Mouse (Mus musculus) right cerebral cortex, adult 18-20 months (tissue): ENCODE results near the gene Gltp.

Experiments used
- DNase-seq: peaks from one replicate; pipeline ENCODE4 v3.0.0; 2022; ENCODE audit warnings: mixed read lengths

Gltp gene

DNA sequence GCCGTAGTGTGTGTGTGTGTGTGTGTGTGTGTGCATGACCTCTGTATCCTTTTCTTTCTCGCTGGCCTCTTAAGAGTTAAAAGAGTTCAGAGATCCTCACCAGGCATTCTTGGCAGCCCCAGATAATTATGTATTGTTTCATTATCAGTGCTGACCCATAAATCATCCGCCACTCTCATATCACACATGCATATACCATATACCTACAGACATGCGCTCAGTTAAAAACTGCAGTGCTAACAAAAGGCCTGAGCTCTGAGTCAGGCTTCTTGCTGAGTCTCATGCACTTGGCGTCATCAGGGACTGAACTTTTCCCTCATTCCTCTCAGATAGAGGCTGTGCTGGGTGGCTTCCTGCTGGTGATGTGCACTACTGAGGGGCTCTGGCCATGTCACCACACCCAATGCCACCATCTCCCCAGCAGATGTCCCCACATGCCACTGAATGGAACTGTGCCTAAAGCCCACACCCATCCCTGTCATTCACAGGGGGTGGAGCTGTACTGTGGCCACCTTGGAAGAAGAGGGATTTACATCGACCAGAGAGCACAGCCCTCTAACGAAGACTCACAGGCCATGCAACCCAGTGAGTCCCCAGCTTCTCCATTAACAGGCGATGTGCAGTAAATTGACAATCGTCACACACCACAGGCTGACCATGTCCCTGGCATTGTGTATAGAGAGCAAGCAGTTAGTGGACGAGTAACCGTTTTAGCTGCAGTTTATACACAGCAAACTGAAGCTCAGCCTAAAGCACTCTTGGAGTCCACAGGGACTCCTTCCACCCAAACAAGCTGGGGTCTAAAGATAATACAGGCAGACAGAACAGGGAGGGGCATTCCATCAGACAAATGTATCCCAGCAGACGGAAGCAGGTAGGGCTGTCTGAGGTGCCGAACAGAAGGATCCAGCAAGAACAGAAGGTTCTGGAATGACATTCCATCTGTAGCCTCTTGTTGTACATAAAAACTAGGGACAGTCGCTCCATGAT, 11.9 kb upstream of the Gltp start:
- no peak for DNase-seq

DNA sequence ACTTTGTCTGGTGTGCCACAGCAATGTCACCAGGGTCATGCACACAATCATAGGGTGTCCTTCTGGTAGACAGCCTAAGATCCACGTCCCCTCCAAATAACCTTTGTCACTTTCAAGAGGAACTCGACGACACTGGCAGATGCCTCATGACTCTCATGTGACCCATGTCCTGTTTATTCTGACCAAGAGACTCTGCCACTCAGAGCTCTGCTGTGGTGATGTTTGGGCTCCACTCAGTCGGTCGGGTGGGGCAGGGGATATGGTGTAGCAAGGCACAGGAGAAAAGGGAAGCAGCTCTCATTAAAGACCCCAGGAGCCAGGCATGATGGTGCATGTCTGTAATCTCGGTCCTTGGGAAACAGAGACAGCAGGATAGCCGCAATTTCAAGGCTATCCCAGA, 8.2 kb upstream of the Gltp start:
- DNase-seq = no peak

DNA sequence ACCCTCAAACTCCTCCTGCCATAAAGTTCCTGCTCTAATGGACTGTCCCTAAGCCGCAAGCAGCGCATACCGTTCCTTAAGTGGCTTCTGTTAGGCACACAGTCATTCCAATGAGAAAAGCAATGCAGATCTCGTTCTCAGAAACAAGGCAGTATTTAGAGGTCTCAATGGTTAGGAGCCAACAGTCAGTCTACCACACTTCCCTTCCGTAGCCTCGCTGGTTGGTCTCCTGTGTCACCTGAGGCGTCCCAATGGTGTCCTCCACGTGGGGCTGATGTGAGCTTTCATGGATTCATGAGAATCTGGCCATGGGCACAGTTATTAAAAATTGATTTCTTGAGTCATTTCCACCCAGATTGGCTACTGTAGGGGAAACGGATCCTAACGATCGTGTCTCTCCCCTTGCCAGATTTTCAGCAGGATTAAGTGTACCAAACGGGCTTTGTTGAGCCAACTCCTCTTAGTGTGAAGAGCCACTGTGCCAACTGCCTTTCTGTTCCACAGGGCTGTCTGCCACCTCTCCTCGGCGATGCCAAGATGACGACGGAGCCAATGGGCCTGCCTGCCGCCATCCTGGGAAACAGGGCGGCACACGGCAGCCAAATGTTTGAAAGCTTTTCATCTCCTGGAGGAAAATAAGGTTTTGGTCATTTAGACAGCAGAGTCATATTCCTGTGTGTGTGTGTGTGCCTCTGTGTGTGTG, 7.4 kb upstream of the Gltp start:
- peak; percentile 75 for DNase-seq

GRCm38 (mm10) chr5:114696939-114697338, 6.2 kb upstream of the Gltp start:
- no peak for DNase-seq

DNA sequence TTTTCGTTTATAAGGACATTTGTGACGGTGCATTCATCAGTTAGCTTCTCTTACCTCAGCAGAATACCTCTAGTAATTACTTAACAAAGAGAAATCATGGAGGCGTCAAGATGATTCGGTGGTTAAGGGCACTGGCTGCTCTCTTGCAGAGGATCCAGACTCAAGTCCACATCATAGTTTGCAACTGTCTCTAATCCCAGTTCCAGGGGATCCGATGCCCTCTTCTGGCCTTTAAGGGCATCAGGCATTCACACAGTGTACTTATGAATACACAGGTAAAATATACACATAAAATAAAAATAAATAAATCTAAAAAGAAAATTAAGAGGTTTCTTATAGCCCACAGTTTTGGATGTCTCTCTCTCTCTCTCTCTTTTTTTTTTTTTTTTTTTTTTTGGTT, 5.0 kb upstream of the Gltp start:
- no peak for DNase-seq

DNA sequence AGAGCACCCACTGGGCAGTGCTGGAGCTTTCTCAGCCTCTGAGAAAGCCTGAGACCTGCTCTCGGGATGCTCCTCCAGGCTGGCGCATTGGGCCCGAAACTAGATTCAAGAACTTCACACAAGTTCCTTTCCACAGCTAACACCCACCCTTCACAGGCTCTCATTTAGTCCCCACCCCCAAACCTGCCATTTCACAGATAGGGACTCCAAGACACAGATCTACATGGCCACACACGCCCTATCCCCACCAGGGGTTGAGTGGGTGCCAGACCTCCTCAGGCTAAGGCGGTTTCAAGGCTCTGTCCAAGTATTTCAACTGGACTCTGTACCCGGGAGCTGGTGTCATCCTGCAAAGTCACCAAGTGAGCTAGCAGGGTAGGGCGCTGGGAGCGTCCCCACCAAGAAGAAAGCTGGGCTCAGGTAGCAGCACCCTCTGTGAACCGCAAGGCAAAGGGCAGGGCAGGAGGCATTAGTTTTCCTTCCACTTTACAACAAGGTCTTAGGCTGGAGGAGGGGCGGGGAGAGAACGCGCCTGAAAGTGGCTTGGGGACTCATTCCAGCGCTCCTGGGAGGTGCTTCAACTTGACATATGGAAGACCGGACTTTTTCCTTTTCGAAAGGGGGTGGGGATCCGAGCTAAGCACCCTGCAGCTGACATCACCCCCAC, 951 bp downstream of the Gltp start:
- no peak for DNase-seq

- no peak for DNase-seq
These were observed 2.1 kb downstream of the Gltp start for GRCm38 (mm10) chr5:114688703-114689102.

DNA sequence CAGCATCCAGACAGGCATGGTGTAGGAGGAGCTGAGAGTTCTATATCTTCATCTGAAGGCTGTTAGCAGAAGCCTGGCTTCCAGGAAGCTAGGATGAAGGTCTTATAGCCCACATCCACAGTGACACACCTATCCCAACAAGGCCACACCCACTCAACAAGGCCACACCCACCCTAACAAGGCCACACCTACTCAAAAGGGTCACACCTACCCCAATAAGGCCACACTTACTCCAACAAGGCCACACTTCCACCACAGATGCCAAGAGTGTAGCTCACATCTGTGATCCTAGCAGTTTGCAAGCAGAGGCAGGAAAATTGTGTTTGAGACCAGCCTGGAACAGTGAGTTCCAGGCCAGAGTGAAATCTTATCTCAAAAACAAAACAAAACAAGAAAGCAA, 2.9 kb downstream of the Gltp start:
- DNase-seq = no peak

DNA sequence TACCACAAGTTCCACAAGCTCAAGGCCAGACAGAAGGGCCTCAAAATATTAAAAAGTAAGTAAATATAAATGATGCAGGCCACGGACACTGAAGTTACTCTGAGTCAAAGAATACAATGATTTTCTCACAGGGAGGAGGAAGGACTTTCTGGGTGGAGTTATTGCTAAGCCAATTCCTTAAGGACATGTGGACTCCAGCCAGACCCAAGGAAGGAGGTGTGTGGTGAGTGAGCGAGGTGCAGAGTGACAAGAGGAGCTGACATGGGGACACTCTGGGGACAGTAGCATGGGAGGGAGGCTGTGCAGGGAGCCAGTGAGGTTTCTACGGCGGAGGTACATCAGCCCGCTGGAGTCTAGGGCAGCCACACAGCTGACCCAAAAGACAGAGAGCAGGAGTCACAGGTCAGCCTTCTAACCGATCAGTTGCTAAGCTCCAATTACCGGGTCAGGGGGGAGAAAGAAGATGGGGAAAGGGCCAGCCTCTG, 4.0 kb downstream of the Gltp start:
- DNase-seq = no peak

DNA sequence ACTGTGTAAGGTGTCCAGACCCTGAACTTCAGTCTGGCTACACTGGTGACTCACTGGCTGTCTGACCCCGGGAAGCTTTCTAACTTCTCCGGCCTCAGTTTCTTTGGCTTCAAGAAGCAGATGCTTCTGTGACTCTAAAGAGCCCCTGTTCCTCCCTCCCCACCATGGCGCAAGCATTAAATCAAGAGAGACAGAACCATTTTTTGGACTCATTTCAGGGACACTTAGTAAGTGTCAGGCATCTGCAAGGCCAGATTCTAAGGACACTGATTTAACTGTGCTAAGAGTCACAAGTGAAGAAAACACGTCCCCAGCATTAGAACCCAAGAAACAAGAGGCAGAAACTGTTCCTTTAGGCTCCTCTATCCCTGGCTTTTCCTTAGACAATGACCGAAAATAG, 4.8 kb downstream of the Gltp start:
- DNase-seq = no peak

DNA sequence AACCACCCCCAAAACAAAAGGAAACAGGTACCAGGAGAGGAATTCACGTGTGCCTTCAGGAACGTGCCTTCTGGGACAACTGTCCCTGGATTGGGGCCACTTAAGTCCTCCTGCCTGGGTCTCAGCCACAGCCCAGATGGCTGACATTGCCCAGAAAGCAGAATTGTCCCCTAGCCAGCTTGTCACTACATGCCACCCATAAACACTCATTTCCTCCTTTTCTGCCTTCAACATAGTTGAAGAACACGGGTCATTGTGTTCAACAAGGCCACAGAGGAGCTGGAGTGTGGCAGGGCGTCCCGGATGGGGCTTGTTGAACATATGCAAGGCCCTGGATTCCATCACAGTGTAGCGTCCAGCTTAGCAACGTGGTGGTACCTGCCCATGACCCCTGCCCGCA, 9.1 kb downstream of the Gltp start:
- no peak for DNase-seq

- no peak for DNase-seq
These were observed 10.0 kb downstream of the Gltp start for GRCm38 (mm10) chr5:114680676-114681285.

GRCm38 (mm10) chr5:114679841-114680591, 10.8 kb downstream of the Gltp start:
- DNase-seq = peak; percentile 43

DNA sequence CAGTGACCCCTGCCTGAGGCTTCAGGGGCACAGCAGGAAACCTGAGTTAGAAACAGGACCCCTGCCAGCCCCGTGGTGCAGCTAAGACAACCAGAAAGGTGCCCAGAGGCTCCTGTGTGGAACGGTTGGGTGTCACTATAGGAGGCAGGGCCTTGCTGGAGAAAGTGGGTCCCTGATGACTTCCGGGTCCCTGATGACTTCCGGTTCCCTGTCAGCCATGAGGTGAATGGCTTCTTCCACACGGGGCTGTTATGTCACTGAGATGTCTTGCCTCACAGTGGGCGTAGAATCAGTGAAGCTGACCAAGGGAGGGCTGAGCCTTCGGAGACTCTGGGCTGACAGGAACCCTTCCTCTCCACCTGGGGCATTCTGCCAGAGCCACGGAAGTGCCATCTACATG, 16.2 kb downstream of the Gltp start:
- no peak for DNase-seq

GRCm38 (mm10) chr5:114673114-114673513, 17.7 kb downstream of the Gltp start:
- DNase-seq = no peak

- no peak for DNase-seq
These were observed 21.8 kb downstream of the Gltp start for GRCm38 (mm10) chr5:114669014-114669413.

GRCm38 (mm10) chr5:114667228-114667856, 23.4 kb downstream of the Gltp start:
- peak; percentile 96 for DNase-seq

DNA sequence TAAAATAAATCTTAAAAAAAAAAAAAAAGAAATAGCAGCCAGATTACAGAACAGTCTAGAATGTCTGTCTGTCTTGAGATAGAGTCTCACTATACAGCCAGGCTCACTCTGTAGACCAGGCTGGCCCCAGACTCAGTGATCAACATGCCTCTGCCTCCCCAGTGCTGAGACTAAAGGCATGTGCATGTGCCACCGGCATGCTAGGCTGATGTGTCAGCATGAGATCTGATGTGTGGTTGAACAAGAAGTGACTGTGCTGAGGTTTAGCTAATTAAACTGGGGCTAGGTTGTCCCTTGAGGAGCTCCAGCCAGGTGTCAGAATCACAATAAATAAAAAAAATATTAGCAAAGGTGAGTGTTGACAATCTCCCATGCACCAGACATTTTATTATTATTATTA, 24.1 kb downstream of the Gltp start:
- DNase-seq = no peak

DNA sequence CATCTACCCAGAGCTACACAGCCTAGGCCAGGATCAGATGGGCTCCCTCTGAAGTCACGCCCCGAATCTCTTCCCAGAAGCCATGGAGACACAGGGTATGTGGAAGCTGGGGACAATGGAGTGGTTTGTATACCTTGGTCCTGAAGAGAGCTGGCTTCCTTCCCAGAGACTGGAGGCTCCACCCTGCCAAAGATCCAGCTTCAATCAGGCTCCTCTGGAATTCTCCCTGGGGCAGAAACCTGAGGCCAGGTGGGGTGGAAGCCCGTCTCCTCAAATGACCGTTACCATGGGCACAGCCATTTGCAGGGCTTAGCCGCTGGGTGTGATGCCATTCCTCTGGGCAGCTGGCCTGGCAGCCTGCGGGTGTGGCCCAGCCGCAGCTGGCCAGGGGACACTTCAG, 26.0 kb downstream of the Gltp start:
- DNase-seq = no peak

GRCm38 (mm10) chr5:114664139-114664538, 26.6 kb downstream of the Gltp start:
- DNase-seq = no peak

DNA sequence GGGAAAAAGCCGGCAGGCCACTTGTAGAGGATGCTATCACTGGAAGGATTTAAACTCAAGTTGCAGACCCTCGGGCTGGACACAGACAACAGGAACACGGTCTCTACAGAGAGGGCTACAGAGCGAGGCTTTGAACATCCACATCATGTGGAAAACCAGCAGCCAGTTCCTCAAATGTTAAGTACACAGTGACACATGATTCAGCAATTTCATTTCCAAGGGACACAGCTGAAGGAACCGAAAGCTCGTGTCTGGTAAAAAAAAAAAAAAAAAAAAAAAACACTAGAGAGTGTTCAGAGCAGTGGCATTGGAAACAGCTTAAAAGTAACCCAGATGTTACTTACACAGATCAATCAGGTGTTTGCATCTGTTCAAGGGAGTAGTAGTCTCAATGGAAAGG, 29.8 kb downstream of the Gltp start:
- DNase-seq = no peak

DNA sequence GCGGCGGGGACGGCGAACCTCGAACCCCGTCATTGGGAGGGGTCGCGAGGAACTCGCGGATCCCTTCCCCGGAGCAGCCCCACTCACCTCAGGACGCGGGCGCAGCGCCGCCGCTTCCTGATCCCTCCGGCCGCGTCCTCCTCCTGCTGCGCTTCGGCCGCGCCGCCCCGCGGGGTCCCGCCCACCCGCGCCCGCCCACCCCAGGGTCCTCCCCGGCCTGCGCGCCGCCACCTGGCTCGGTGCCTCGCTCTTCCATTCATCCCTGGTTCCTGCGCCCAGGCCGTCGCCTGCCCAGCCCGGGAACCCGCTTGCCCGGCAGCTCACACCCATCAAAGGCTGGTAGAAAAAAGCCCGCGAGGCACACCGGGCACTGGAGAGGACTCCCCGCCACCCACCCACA, 32.5 kb downstream of the Gltp start, which contains the start of gene Trpv4:
Trpv4 (minus strand) TSS at position 167 of the 400 bp plus-strand sequence.
- no peak for DNase-seq
